Mouse (Mus musculus): ENCODE measurements at regions not wholly inside any gene's neighbourhood (a gene's known extent, or its start where the extent isn't known, plus 50 kb on each side); places are given as distances from the start of the nearest gene placed in this dataset.
A peak's percentile ranks its signal among the peaks of the same experiment; 100 is the strongest.

DNA sequence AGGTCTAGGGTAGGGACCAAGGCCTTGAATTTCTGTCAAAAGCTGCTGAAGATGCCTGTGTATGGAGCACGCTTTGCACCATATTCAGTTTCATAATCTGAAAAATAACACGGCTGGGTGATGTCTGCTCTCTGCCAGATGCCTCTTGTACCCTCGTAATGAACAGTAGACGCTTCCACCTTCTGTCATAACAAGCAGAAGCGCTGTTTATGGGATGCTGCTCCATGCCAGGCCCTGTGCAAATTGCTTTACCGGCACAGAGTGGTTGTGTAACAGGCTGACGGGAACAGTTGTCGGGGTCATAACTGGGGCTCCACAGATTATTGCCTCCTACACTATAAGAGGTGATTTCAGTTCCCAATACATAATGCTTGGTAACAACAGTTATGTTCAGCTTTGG, 211.5 kb upstream of the Tnp1 start:
- DNase-seq (ENCODE audit: low read depth, low spot score), result no peak

DNA sequence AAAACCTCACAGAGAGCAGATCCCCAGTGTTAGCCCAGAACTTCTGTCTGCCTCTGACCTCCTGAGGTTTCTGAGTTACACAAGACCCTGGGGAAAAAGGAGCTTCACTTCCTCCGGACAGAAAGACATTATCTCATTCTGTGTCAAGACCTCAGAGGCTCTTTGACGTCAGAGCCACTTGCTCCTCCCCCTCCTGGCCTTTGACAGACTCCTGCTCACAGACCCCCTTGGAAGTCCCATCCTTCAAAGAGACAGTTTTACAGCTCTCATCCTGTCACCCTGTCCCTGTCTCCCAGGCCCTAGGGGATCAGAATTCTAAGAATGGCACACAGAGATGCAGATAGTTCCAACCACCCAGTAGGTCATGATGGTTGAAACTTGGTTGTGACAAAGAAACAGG, 206.2 kb upstream of the Tnp1 start:
- no peak for DNase-seq (ENCODE audit: low read depth, low spot score)

DNA sequence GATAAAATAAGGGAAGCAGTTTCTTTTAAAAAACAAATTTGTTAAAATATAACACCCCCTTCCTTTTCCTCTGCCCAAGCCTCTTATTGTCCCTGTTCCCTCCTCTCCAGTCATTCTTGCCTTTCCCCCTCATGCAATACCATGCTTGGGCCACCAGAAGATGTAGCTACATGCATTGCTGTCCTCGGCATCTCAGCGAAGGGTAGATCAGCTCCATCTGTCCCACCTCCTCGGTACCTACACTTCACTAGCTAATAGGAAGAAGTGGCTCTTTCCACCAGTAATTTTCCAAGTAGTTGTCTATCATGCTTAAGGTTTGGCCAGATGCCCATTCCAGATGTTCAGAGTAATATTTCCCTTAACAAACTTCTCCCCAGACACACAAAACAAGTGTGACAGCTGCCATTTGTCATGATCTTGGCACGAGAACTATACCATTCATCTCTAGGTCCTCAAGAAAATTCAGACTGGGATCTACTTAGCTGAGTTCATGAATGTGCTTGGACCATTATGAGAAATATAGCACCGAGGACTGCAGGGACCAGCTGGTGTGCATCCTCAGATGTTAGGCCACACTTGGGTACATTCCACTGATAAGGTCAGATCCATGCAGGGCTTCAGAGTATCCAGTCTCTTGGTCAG, 198.7 kb upstream of the Tnp1 start:
- no peak for DNase-seq (ENCODE audit: low read depth, low spot score)

DNA sequence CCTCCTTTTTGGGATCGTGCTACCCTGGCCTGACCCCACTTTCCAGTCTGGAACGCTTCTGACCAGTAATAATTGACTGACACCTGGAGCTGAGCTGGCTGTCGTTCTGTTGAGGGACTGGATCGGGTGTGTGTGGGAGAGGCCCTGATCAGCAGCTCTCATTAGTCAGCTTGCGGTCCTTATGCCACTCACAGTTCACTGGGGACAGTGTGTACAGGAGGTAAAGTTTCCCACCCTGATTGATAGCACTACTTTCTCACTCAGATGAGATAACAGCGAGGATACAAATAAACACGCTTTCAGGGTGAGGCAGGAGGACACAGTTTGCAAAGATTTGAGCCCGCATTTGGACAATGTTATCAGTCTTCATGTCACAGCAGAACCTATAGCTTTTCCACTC, 191.7 kb upstream of the Tnp1 start:
- no peak for DNase-seq (ENCODE audit: low read depth, low spot score)

DNA sequence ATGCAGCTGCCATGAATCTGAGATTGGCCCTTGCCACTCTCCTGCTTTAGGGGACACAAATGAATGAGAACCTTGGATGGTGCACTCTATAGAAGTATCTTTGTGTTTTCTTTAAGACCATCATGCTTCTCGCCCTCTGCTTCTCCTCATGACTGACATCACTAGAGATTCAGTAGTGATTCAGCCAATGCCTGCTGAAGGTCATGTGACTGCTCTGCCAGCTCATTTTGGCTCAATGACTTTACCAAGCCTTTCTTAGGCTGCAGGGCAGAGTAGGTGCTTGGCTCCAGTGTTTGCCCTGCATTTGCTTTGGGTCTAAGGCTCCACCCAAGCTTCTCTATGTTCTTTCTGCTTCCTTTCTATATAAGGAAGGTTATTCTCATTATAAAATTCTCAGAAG, 190.1 kb upstream of the Tnp1 start:
- DNase-seq (ENCODE audit: low read depth, low spot score), result no peak

- no peak for DNase-seq (ENCODE audit: low read depth, low spot score)
Measured at GRCm38 (mm10) chr1:73200112-73200511, 184.4 kb upstream of the Tnp1 start.

- no peak for DNase-seq (ENCODE audit: low read depth, low spot score)
Measured at GRCm38 (mm10) chr1:73190832-73191231, 175.1 kb upstream of the Tnp1 start.

DNA sequence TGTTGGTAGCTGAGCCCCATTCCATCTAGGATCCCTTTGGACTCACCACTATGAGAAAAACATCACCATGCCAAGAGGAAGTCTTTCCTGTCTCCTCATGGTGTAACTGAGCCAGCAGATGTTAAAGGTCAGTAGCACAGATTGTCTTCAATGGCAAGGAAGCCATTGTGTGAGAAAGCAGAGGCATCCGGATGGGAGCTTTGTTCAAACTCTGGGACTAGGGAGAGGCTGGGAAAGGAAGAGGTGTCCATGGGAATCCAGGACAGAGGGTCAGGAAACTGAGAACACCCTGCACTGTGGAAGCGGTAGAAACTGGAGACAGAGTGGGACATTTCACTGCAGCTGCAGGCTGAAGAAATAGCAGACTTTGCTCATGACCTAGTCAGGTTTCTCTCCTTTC, 173.1 kb upstream of the Tnp1 start:
- DNase-seq (ENCODE audit: low read depth, low spot score), result no peak

GRCm38 (mm10) chr1:73184477-73184876, 168.8 kb upstream of the Tnp1 start:
- DNase-seq (ENCODE audit: low read depth, low spot score), result no peak

DNA sequence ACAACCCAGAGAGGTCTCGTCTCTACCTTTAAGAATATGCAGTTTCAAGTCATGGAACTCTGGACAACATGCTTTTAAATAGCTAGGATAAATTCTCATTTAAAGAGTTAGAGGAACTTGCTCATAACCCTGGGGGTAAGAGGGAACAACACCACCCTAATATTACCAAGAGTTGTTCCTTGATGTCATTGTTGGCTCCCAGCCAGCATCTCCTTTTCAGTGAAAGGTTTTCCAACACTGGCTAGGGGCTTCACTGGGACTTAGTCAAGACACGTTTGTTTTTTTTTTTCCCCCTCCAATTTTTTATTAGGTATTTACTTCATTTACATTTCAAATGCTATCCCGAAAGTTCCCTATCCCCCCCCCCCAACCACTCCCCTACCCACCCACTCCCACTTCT, 163.1 kb upstream of the Tnp1 start:
- DNase-seq (ENCODE audit: low read depth, low spot score), result no peak

DNA sequence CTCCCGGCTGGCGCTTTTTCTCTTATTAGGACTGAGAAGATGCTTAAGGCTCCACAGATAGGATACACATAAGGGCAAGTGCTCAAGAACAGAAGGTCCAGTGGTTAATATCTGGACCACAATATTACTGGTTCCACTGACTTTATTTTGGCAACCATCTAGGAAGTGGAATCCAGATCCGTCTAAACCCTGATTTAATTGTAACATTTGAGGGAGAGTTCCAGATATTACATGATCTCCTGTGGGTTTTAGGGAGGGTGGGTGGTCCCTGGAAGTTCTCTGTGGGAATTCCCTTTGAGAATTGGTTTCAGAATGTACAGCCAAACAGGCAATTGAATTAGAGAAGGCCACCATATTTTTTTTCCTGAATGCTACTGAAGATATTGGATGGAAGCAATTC, 161.4 kb upstream of the Tnp1 start:
- no peak for DNase-seq (ENCODE audit: low read depth, low spot score)

DNA sequence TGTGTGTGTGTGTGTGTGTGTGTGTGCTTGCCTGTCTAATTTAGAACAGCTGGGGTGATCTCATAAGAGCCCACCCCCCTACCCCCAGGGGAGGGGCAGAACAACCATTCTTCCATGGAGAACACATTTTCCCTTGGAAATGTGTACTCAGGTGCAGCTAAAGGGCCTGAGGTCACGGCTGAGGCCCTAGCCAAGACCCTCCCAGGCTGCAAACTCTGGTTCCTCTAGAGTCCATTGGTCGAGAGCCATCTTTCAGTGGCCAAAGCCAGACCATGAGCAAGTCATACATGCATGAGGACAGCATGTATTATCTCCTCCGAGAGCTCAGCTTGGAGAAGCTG, 154.9 kb upstream of the Tnp1 start:
- DNase-seq (ENCODE audit: low read depth, low spot score), result no peak

GRCm38 (mm10) chr1:73169929-73170667, 154.4 kb upstream of the Tnp1 start:
- no peak for DNase-seq (ENCODE audit: low read depth, low spot score)

GRCm38 (mm10) chr1:73169077-73169869, 153.6 kb upstream of the Tnp1 start:
- DNase-seq (ENCODE audit: low read depth, low spot score), result peak; percentile 18

- no peak for DNase-seq (ENCODE audit: low read depth, low spot score)
Measured at GRCm38 (mm10) chr1:73160199-73160598, 144.5 kb upstream of the Tnp1 start.

GRCm38 (mm10) chr1:73159405-73159976, 143.8 kb upstream of the Tnp1 start:
- DNase-seq (ENCODE audit: low read depth, low spot score), result no peak

- DNase-seq (ENCODE audit: low read depth, low spot score), result no peak
Measured at GRCm38 (mm10) chr1:73153438-73154097, 137.9 kb upstream of the Tnp1 start.

DNA sequence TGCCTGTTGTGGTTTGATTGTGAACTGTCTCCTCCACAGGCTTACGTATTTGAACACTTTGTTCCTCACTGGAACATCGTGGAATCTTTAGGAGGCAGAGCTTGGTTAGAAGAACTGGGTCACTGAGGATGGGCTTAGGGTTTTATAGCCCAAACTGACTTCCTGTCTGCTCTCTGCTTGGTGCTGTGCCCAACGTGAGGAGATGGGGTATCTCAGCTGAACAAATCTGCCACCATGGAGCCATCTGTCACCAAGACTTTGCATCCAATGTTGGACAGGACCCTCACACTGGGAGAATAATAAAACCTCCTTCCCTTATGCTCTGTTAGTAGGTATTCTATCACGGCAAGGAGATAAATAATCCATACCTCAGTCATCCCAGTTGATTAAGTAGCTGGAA, 134.2 kb upstream of the Tnp1 start:
- DNase-seq (ENCODE audit: low read depth, low spot score), result no peak

- no peak for DNase-seq (ENCODE audit: low read depth, low spot score)
Measured at GRCm38 (mm10) chr1:73142845-73143244, 127.1 kb upstream of the Tnp1 start.

DNA sequence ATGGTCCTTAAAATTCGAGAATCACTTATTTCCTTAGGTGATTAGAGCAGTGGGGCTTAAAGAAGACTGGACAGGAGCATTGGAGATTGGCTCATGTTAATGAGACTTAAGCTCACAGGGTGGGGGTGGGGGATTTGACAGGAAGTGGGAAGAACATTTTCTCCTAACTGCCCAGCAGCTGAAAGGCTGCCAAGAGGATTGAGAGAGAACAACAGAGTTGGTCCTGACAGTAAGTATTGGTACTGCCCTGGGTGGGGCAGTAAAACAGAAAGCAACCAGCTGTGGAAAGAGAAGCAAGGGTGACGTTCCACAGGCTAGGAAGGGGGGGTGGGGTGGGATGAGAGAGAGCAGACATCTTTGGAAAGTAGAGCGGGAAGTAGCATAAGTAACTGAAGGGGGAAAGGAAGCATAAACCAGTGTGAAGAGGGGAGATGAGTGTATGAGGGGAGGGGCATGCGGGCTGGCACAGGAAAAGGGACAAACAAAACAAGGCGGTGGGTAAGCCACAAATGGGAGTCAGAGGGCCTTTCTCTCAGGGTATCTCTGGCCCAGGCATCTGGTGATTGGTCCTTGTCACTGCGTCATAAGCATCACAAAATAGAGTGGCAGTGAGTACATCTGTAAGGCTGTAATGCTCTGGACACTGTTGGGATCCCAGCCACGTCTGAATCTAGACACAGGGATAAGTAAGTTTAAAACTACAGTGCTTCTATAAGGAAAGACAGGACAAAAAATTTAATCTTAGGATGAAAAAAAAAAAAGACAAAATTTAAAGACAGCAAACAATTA, 125.0 kb upstream of the Tnp1 start:
- no peak for DNase-seq (ENCODE audit: low read depth, low spot score)

GRCm38 (mm10) chr1:73130215-73130861, 114.6 kb upstream of the Tnp1 start:
- DNase-seq (ENCODE audit: low read depth, low spot score), result no peak
